Comparison of ENCODE assay signal across 9 mouse cellular contexts in the genomic region with DNA sequence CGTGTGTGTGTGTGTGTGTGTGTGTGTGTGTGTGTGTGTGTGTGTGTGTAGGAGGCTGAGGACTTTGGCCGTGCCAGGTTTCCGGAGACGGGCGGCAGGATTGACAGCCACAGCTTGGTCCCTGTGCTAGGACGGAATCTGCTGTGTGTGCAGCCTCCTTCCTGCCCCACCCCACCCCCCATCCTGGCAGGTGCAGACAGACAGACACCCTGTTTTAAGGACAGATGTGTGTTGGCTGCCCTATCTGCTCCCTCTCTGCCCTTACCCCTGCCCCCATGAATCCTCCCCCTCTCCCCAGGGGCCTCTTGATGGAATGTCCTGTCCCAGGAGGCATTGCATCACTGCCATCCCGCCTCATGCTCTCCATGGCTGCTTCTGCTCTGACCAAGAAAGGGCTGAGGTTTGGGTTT.
A peak's percentile ranks its signal among the peaks of the same experiment; 100 is the strongest.
DNase-seq lines count a peak whose midpoint lies in the region; ATAC-seq and TF ChIP-seq lines count a peak whose summit lies in the region.
"Had no signal": no experiment of that assay in that cellular context is flagged by ENCODE, and none has a peak within 500 bp of the region (broad histone marks: within the 10 kb centered on the region; RNA-seq: fewer than 3 reads in every experiment).

No protein-coding gene starts in this region.

- no peak for TF ChIP-seq EP300 in CH12.LX (IDR thresholded peaks at IDR 0.05; ENCODE audit: low read length)

- ATAC-seq in heart, embryonic 13.5 days (ENCODE audit: extremely low read depth, insufficient number of reproducible peaks, low FRiP score, low TSS enrichment), result peak; percentile 35; the same call in 1 of the 2 replicates
- ATAC-seq in limb, embryonic 12.5 days (ENCODE audit: insufficient number of reproducible peaks, insufficient read depth, low FRiP score, low TSS enrichment, low read depth), result peak; percentile 42; the same call in 1 of the 2 replicates
- no peak for ATAC-seq in midbrain, embryonic 14.5 days (ENCODE audit: low FRiP score, low TSS enrichment)
- ATAC-seq: midbrain, embryonic 13.5 days had no signal

- H3K9me3 ChIP-seq in CH12.LX (replicated peaks; ENCODE audit: low read length), result peaks cover 6% of the 10 kb centered on the region
- peaks cover 7% of the 10 kb centered on the region; the same call in 1 of the 2 replicates for H3K9me3 ChIP-seq in heart, embryonic 13.5 days
- peaks cover 6% of the 10 kb centered on the region; the same call in 1 of the 2 replicates for H3K9me3 ChIP-seq in limb, embryonic 12.5 days
- no peaks in the 10 kb centered on the region for H3K9me3 ChIP-seq in midbrain, embryonic 14.5 days (ENCODE audit: control insufficient read depth, low read length)
- H3K9me3 ChIP-seq in forebrain, embryonic 10.5 days, result peaks cover 4% of the 10 kb centered on the region; the same call in 1 of the 2 replicates

- no peak for TF ChIP-seq CTCF in CH12.LX (conservative IDR thresholded peaks at IDR 0.05 in 1 of 2, IDR thresholded peaks at IDR 0.05 in 1 of 2; ENCODE audit: low read depth in 2 of 2, low read length in 2 of 2)

- peaks cover 8 to 13% of the 10 kb centered on the region in 2 experiments for H3K4me1 ChIP-seq in CH12.LX (ENCODE audit: control insufficient read depth in 1 of 2, insufficient read depth in 2 of 2)
- H3K4me1 ChIP-seq in heart, embryonic 13.5 days, result peaks cover 64% of the 10 kb centered on the region
- 0 out of 2 replicates have a peak, but pooled peaks cover 4% of the 10 kb centered on the region for H3K4me1 ChIP-seq in limb, embryonic 12.5 days (replicated peaks)
- no peaks in the 10 kb centered on the region for H3K4me1 ChIP-seq in midbrain, embryonic 14.5 days (ENCODE audit: control insufficient read depth, insufficient read depth, low read length)
- H3K4me1 ChIP-seq in forebrain, embryonic 10.5 days, result peaks cover 6% of the 10 kb centered on the region
- H3K4me1 ChIP-seq: midbrain, embryonic 13.5 days had no signal

- in situ Hi-C loops in CH12.LX (cut with MboI; ENCODE audit: low pct_ligation_motif_present, low pct_unique_long_range_greater_than_20kb, low sequenced_read_pairs), result loop anchor here (25.0 kb wide), 1 partner anchor 367 kb away; a partner anchor contains a TSS

- DNase-seq in 3134 (ENCODE audit: extremely low read depth, insufficient read length, low spot score), result peak; percentile 11
- DNase-seq in CH12.LX (ENCODE audit: extremely low read depth), result peak; percentile 41
- DNase-seq in midbrain, embryonic 14.5 days, result no peak
- no peak for DNase-seq in urinary bladder, postnatal 4 days (ENCODE audit: low spot score in 2 of 2)
- no peak for DNase-seq in forebrain, embryonic 10.5 days (ENCODE audit: extremely low spot score, low spot score)
- DNase-seq: retina, postnatal 1 day had no signal

- dilution Hi-C loops in CH12.LX (cut with MboI; ENCODE audit: extremely low pct_ligation_motif_present, extremely low pct_unique_long_range_greater_than_20kb, low sequenced_read_pairs), result no loop called here

- no peaks in the 10 kb centered on the region for H3K36me3 ChIP-seq in CH12.LX (replicated peaks in 1 of 2; ENCODE audit: control insufficient read depth in 1 of 2, insufficient read depth in 1 of 2, low read length in 1 of 2)
- peaks cover 7% of the 10 kb centered on the region for H3K36me3 ChIP-seq in heart, embryonic 13.5 days
- H3K36me3 ChIP-seq in limb, embryonic 12.5 days, result no peaks in the 10 kb centered on the region
- no peaks in the 10 kb centered on the region for H3K36me3 ChIP-seq in midbrain, embryonic 14.5 days (ENCODE audit: control insufficient read depth, insufficient read depth, low read length)
- H3K36me3 ChIP-seq in forebrain, embryonic 10.5 days (replicated peaks), result no peaks in the 10 kb centered on the region
- H3K36me3 ChIP-seq: midbrain, embryonic 13.5 days had no signal

- H3K27me3 ChIP-seq in CH12.LX (replicated peaks), result no peaks in the 10 kb centered on the region
- no peaks in the 10 kb centered on the region for H3K27me3 ChIP-seq in heart, embryonic 13.5 days (replicated peaks)
- H3K27me3 ChIP-seq in limb, embryonic 12.5 days, result peaks cover 7% of the 10 kb centered on the region; the same call in 1 of the 2 replicates
- H3K27me3 ChIP-seq in midbrain, embryonic 14.5 days (ENCODE audit: control insufficient read depth, insufficient read depth, low read length), result no peaks in the 10 kb centered on the region
- no peaks in the 10 kb centered on the region for H3K27me3 ChIP-seq in forebrain, embryonic 10.5 days (ENCODE audit: poor library complexity, severe bottlenecking)
- H3K27me3 ChIP-seq: midbrain, embryonic 13.5 days had no signal

- no peak overlapping the region for H3K4me2 ChIP-seq in CH12.LX (ENCODE audit: insufficient read depth, low read depth, poor library complexity, severe bottlenecking)
- peak overlapping the region; percentile 49 for H3K4me2 ChIP-seq in heart, embryonic 13.5 days
- no peak overlapping the region for H3K4me2 ChIP-seq in limb, embryonic 12.5 days
- H3K4me2 ChIP-seq in midbrain, embryonic 14.5 days (ENCODE audit: low read length), result no peak overlapping the region
- H3K4me2 ChIP-seq: midbrain, embryonic 13.5 days had no signal

- no peak overlapping the region for H3K4me3 ChIP-seq in CH12.LX (replicated peaks in 1 of 3; ENCODE audit: low read depth in 2 of 3, low read length in 2 of 3, poor library complexity in 1 of 3)
- no peak overlapping the region for H3K4me3 ChIP-seq in heart, embryonic 13.5 days
- no peak overlapping the region for H3K4me3 ChIP-seq in limb, embryonic 12.5 days (replicated peaks)
- H3K4me3 ChIP-seq in midbrain, embryonic 14.5 days (replicated peaks; ENCODE audit: low read depth, low read length), result no peak overlapping the region
- H3K4me3 ChIP-seq in forebrain, embryonic 10.5 days, result no peak overlapping the region
- H3K4me3 ChIP-seq: midbrain, embryonic 13.5 days had no signal

- H3K27ac ChIP-seq in CH12.LX (ENCODE audit: insufficient read depth, low read depth), result no peak overlapping the region
- H3K27ac ChIP-seq in heart, embryonic 13.5 days (replicated peaks), result peak overlapping the region; percentile 74
- H3K27ac ChIP-seq in limb, embryonic 12.5 days, result no peak overlapping the region
- no peak overlapping the region for H3K27ac ChIP-seq in midbrain, embryonic 14.5 days (replicated peaks; ENCODE audit: low read depth, low read length)
- H3K27ac ChIP-seq in forebrain, embryonic 10.5 days, result no peak overlapping the region
- H3K27ac ChIP-seq: midbrain, embryonic 13.5 days had no signal

- no peak overlapping the region for H3K9ac ChIP-seq in CH12.LX (ENCODE audit: insufficient read depth, low read depth)
- H3K9ac ChIP-seq in heart, embryonic 13.5 days, result peak overlapping the region; percentile 50
- H3K9ac ChIP-seq in limb, embryonic 12.5 days (replicated peaks), result no peak overlapping the region
- H3K9ac ChIP-seq in midbrain, embryonic 14.5 days (replicated peaks; ENCODE audit: low read length), result no peak overlapping the region
- H3K9ac ChIP-seq: midbrain, embryonic 13.5 days had no signal

- WGBS in heart, embryonic 13.5 days, result 16% methylated on average over 3 of the region's 7 CpGs
- 71% methylated on average over 7 of the region's 7 CpGs for WGBS in limb, embryonic 12.5 days
- 77% methylated on average over 7 of the region's 7 CpGs for WGBS in midbrain, embryonic 14.5 days
- WGBS in forebrain, embryonic 10.5 days, result 84% methylated on average over 6 of the region's 7 CpGs

- no peak for TF ChIP-seq RAD21 in CH12.LX (IDR thresholded peaks at IDR 0.05; ENCODE audit: low read depth, low read length)

- no peaks in the 10 kb centered on the region for H3K79me2 ChIP-seq in CH12.LX (replicated peaks; ENCODE audit: control insufficient read depth, extremely low read depth, insufficient read depth, poor library complexity, severe bottlenecking)

- no peak for TF ChIP-seq POLR2A in CH12.LX (IDR thresholded peaks at IDR 0.05; ENCODE audit: low read depth, low read length)

TF ChIP-seq in CH12.LX, 34 proteins besides CTCF, POLR2A, EP300 and RAD21:
- peak; percentile 31; the same call in 1 of the 2 replicates for TF ChIP-seq CHD2 (IDR thresholded peaks at IDR 0.05; ENCODE audit: low read length)
- no peak for TF ChIP-seq MEF2A (IDR thresholded peaks at IDR 0.05; ENCODE audit: borderline replicate concordance, low read depth, low read length)

Comparison
In these comparisons a context has a peak if more than half of its experiments do, and no peak if none do; other contexts are left out.
1. DNase-seq: peak in 3134 (single experiment) and CH12.LX (single experiment); none in midbrain, embryonic 14.5 days (single experiment), urinary bladder, postnatal 4 days (0 of 2) and forebrain, embryonic 10.5 days (single experiment).